Mouse (Mus musculus) neural tube, embryonic 10.5 days (tissue): ENCODE data around the gene Actn2.

Experiments
- DNase-seq: peaks from one replicate; pipeline ENCODE4 v3.0.0-alpha.2; 2017; ENCODE audit warnings: low spot score; ENCODE audit errors: extremely low spot score

Gene Actn2

DNA sequence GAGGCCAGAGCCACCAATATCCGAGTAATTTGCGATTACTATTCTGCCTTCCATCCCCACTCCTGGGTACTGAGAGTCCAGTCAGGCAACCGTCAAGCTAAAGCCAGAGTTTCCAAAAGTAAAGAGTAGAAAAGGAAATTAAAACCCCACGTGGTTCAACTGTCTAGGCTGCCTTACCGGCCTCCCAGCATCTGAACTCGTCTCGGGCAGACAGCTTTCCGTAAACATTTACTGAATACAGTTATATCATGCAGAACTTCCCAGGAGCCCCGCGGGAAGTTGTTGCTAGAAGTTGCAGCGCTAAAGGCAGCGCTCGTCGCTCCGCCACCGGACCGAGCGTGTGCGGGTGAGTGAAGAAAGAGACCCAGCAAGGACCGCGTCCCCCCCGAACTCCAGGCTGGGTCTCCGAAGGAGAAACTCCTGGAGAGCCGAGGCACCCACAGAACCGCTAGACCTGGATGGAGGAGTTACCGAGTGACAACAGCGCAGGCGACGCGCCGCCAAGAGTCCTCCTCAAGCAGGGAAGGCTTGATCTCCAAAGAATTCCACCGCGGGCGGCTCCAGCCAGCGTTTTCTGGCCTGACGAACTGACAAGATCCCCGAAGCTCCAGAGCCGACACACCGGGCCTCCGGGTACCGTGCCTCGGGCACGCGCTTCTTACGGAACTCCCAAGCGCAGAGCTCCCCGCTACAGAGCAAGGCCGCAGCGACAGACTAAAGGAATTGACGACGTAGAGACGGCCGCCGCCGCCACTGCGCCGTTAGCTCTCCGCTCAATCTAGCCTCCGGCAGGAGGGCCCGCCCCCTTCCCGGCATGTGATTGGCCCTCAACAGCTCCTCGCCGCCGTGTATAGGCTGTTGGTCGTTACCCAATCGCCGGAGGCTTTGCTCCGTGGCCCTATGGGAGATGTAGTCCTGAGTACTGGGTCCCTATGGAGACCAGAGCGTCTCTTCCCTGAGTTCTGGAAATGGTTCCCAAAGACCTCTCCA, 82.9 kb downstream of the Actn2 start, which contains the start of gene Mtr:
Gene Mtr, minus strand, starts transcription at position 723 of the 990 bp plus-strand sequence.
- peak; percentile 89 for DNase-seq

GRCm38 (mm10) chr13:12256871-12257390, 83.6 kb downstream of the Actn2 start:
- DNase-seq = no peak

DNA sequence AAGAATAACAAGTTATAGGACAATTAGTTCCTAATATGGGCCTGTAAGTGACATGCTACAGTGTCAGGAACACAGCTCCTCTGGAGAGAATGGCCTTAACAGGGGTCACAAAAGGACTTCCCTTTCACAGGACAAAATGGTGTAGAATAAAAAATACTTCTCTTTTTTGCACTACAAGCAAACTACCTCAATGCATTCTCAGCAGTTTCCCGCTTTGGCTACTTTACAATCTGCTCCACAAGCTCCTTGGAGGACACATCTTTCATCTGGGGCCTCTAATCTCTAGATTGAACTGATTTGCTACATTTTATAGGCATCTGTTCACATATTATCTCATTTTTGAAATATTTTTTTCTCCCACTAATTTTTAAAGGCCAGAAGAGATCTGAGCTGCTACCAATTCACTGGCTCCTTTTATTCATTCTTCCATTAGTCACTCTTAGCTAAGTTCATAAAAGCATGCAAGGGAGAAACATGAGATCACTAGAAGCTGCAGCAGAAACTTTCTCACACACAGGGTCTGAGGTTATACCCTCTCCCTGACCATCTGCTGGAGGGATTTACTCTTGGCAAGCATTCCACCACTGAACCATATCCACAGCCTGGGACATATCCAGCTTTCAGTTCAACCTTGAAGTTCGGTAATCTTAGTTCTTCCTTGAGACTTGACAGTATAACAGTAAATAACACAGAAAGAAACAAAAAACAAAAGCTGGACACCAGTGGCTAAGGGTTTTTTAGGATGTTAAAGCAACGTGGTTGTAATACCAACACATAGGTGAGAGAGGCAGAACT, 84.5 kb downstream of the Actn2 start:
- no peak for DNase-seq

- no peak for DNase-seq
These were observed 90.1 kb downstream of the Actn2 start for GRCm38 (mm10) chr13:12250496-12250895.

DNA sequence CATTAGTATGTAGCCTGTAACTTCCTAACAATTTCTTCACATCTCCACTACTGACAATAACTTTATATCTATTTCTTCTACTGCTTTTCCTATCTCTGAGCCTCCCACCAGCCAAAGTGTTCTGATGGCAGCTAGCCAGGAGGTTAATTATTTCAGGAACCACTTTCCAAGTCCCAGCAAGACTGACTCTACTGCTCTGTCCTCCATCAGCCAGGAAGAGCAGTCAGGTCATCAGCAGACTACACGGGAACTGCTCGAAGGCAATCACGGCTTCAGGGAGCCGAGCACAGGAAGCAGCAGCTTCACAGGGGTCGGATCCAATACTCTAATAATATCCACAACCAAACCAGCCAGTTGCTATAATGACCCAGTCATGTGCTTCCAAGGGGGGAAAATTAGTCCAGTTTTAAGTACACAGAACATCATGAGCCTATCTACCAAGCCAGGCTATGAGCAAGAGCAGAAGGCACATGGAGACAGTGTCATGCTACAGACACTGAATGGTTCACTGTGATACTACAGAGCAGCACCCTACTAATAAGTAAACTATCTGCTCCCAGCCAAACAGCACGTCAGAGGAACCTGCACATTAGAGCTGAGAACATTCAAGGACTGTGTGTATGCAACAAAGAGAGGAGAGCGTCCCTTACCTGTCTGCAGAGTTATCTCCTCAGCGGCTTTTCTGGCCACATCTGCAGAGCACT, 91.2 kb downstream of the Actn2 start:
- no peak for DNase-seq

- no peak for DNase-seq
These were observed 94.6 kb downstream of the Actn2 start for GRCm38 (mm10) chr13:12245938-12246337.

DNA sequence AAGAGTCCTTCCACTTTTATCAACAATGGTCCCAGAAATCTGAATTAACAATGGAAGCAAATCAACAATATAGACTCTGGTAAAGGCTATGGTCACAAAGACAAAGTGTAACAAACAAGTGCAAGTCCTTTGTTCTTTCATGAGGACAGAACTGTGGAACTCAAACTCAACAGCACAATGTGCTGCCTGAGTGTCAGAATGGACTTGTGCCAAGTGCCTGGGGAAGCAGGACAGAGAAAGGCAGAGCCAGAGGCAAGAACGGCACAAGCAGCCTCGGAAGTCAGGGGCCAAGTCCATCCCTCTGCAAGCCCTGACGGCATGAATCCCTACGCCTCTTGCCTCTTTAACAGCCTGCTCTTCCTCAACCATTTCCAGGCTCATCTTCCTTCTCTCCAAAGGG, 96.6 kb downstream of the Actn2 start:
- DNase-seq = no peak

DNA sequence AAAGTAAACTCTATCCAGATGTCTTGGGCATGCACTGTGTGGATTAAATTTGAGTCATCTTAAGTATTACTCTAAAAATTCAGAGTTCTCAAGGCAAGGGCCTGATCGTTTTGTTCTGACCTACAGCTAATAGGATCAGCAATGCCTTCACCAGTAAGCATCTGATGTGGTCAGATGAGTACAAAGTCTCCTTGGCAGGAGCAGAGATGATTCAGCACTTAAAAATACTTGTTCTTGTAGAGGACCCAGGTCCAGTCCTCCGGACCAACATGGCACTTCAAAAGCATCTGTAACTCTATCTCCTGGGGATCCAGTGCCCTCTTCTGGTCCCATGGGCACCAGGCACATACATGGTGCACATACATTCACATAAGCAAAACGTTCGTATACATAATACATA, 108.4 kb downstream of the Actn2 start:
- DNase-seq = no peak

GRCm38 (mm10) chr13:12228248-12228647, 112.3 kb downstream of the Actn2 start:
- no peak for DNase-seq

DNA sequence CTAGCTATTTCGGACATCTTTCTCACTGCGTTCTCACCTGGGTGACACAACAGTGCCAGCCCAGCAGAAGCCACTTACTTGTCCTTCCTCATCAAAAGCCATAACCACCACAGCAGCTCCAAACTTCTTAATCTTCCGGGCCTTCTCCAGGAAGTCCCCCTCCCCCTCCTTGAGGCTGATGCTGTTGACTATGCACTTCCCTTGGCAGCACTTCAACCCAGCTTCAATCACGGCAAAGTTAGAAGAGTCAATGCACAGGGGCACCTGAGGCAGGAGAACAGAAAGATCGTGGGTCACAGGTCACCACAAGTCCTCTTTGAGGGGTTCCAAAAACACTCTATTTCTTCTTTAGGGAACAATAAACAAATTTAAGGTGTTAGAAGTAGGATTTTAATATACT, 113.0 kb downstream of the Actn2 start:
- DNase-seq = no peak
